Mouse (Mus musculus) embryonic fibroblast, embryonic 13.5 days (primary cell): ENCODE data around the gene Mllt10.

ENCODE experiments used
- CTCF ChIP-seq: IDR thresholded peaks from 2 replicates; pipeline ENCODE4 v1.5.1; 2011; ENCODE audit warnings: mild to moderate bottlenecking, control low read depth, low read length, moderate library complexity, borderline replicate concordance; ENCODE audit not compliant: insufficient read depth
- POLR2A ChIP-seq: IDR thresholded peaks from 2 replicates; pipeline ENCODE4 v1.6.1; 2011; ENCODE audit warnings: low read depth, mild to moderate bottlenecking, control low read depth, low read length, moderate library complexity

GRCm38 (mm10) chr2:18188367-18188766, 133.3 kb downstream of the Mllt10 start:
- TF ChIP-seq CTCF (no peak), POLR2A (no peak)
